Mouse (Mus musculus) telencephalon, adult 2 months (tissue): ENCODE results near the gene Ankrd13c.

Experiments used
- DNase-seq: peaks from one replicate; pipeline ENCODE4 v3.0.0-alpha.2; 2011; ENCODE audit warnings: low read depth, low spot score

Gene Ankrd13c

GRCm38 (mm10) chr3:157952716-157953115, 5.7 kb downstream of the Ankrd13c start:
- no peak for DNase-seq

GRCm38 (mm10) chr3:157955466-157955865, 8.4 kb downstream of the Ankrd13c start:
- no peak for DNase-seq

- no peak for DNase-seq
Measured at GRCm38 (mm10) chr3:157956201-157956600, 9.2 kb downstream of the Ankrd13c start.

GRCm38 (mm10) chr3:157957320-157957719, 10.3 kb downstream of the Ankrd13c start:
- DNase-seq = no peak

- no peak for DNase-seq
Measured at GRCm38 (mm10) chr3:157971151-157971550, 24.1 kb downstream of the Ankrd13c start.

- DNase-seq = no peak
Measured at GRCm38 (mm10) chr3:157973236-157973635, 26.2 kb downstream of the Ankrd13c start.

- DNase-seq = no peak
Measured at GRCm38 (mm10) chr3:157979619-157980018, 32.6 kb downstream of the Ankrd13c start.

- no peak for DNase-seq
Measured at GRCm38 (mm10) chr3:157993322-157993721, 46.3 kb downstream of the Ankrd13c start.

GRCm38 (mm10) chr3:157995726-157996125, 48.7 kb downstream of the Ankrd13c start:
- DNase-seq = no peak

GRCm38 (mm10) chr3:157998742-157999369, 51.8 kb downstream of the Ankrd13c start:
- DNase-seq = no peak

GRCm38 (mm10) chr3:158008647-158009046, 61.6 kb downstream of the Ankrd13c start:
- DNase-seq = no peak

- DNase-seq = no peak
Measured at GRCm38 (mm10) chr3:158009762-158010320, 62.8 kb downstream of the Ankrd13c start.

GRCm38 (mm10) chr3:158031371-158031925, 84.4 kb downstream of the Ankrd13c start:
- DNase-seq = peak; percentile 76

- DNase-seq = no peak
Measured at GRCm38 (mm10) chr3:158032106-158032505, 85.1 kb downstream of the Ankrd13c start.

GRCm38 (mm10) chr3:158035866-158036265, 88.8 kb downstream of the Ankrd13c start:
- DNase-seq = no peak

GRCm38 (mm10) chr3:158036329-158036988, 89.4 kb downstream of the Ankrd13c start, which contains the start of the genes Srsf11 and Lrrc40:
Gene Srsf11, minus strand, starts transcription at chr3:158036639.
Gene Lrrc40, plus strand, starts transcription at chr3:158036662.
- DNase-seq = peak; percentile 94

GRCm38 (mm10) chr3:158038106-158038505, 91.1 kb downstream of the Ankrd13c start:
- no peak for DNase-seq

- no peak for DNase-seq
Measured at GRCm38 (mm10) chr3:158040755-158041154, 93.7 kb downstream of the Ankrd13c start.

GRCm38 (mm10) chr3:158049508-158049907, 102.5 kb downstream of the Ankrd13c start:
- no peak for DNase-seq
